Mouse (Mus musculus) T-cell, adult 2 months (primary cell): ENCODE measurements around the gene Tex9.
"Not testable (repeated sequence)": the region's sequence is repeated elsewhere in the genome, so short reads cannot be mapped to it uniquely, and the experiment has no call there.

ENCODE experiments used
- DNase-seq: peaks from one replicate; pipeline ENCODE4 v3.0.0; 2022; ENCODE audit warnings: low spot score

Tex9 gene

DNA sequence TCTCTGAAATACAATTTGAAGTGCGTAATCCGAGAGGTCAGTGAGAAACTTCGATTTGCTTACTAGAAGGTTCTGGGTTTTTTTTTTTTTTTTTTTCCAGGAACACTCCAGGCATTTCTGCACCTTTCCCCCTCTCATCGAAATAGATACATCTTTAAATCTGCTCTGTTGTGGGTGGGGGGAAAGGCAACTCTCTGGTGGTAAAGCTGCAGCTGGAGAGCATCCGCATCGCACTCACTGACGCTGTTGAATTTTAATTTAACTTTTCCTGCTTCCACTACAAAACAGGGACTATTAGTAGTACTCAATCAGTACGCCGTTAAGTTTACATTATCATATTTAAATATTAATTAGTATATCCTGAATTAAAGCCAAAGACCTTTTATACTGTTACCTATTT, 53.3 kb downstream of the Tex9 start:
- no peak for DNase-seq

DNA sequence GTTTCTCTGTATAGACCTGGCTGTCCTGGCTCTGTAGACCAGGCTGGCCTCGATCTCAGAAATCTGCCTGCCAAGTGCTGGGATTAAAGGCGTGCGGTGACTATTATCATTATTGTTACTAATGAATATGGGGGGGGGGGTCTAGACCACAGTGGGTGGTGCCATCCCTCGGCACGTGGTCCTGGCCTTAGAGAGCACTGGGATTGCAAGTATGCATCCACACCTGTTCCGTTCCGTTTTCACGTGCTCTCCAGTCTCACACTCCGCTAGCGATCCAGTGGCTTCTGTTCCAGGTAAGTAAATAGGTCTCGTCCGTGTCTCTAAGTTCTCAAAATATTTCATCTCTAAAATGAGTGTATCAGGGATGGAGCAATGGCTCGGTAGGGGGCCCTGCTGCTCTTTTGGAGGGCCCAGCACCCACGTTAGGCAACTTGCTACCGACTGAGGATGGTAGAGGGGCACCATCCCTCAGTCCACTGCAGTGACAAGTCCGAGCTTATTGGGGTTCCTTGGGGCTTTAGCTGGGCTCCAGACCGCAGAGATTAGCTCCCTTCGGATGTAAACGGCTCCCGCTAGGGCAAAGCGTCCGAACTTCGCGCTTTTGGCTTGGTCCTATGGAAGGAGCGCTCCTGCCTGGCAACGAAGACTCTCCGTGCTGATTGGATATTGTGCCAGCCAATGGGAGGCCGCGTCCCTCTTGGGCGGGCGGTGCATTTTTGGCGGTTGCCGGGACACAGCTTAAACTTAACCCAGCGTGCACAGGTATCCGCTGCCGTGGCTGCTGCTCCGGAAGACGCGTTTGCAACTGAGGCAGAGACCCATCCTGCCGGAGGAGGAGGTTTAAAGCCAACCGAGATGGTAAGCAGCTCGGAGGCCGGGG, 54.0 kb downstream of the Tex9 start, which contains the start of gene Mns1:
Mns1 (plus strand) TSS at position 190 of the 880 bp plus-strand sequence.
- peak; percentile 91 for DNase-seq

GRCm38 (mm10) chr9:72434876-72435275, 57.1 kb downstream of the Tex9 start:
- no peak for DNase-seq

GRCm38 (mm10) chr9:72427861-72428260, 64.2 kb downstream of the Tex9 start:
- no peak for DNase-seq

DNA sequence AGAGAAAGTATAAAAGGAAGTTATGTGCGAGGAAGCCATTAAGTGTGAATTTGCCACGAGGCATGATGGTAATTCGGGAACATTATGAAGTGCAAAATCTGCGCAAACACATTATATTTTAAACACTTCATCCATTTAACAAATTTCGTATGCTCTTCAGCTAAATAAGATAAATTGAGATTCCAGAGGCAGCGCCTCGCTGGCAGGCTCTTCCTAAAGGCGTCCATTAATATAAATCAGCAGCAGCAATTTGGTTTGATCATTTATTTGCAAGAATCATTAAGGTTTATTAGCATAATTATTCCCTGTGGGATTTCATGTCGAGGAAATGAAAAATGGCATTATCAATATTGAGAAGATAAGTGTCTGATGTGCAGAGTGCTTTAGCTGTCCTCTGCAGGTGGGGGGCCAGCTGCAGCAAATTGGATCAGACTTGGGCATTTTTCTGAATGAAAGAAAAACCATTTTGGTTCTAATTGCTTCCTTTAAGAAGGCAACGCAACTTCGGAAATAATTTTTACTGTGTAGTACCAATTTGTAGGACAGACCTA, 66.6 kb downstream of the Tex9 start:
- DNase-seq, result no peak

- DNase-seq, result no peak
Measured at GRCm38 (mm10) chr9:72422753-72423152, 69.3 kb downstream of the Tex9 start.

GRCm38 (mm10) chr9:72422284-72422683, 69.7 kb downstream of the Tex9 start:
- DNase-seq, result no peak

DNA sequence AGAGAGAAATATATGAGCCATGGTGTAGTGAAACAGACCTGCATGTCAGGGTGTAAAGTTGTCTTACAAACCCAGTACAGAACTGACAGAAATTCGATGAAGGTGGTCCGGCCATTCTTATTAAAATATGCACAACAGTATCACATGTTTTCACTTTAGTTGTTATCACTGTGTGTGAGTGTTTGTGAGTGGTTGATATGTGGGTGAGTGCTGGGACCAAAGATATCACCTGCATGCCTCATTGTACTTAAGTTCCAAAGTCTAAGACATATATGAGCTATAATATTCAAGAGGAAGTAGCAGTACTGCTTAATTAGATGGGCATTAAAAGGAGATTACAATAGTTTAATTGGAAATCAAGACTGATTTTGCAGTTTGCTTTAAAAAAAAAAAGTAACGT, 71.5 kb downstream of the Tex9 start:
- DNase-seq, result no peak

DNA sequence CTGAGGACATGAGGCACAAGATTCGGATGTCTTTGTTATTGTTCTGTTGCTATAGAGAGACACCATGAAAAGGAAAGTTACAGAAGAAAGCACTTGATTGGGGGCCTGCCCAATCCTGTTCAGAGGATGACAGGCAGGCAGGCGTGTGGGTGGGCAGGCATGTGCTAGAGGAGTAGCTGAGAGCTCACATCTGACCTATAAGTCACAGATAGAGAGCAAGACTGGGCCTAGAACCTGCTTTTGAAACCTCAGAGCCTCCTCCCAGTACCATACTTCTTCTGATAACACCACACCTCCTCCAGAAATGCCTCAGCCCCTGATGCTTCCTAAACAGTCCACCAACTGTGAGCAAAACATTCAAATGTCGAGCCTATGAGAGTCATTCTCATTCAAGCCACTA, 73.6 kb downstream of the Tex9 start:
- DNase-seq, result no peak

DNA sequence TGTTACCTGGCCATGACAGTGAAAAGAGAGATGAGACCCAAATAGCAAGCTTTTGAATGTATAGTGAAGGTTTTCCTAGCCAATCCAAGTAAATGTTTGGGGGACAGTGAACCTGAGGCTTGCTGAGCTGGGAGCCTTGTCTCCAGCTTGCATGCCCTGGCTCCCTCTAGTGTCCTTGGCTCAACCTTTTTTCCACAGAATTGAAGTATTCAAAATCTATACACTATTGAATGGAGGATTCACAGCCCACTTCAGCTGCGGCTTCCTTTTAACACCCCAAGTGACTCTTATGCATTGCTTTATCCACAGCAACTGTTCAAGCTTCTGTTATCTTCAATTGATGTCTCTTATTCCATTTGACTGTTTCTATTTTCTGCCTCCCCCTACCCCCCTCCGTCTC, 80.3 kb downstream of the Tex9 start:
- DNase-seq, result no peak

DNA sequence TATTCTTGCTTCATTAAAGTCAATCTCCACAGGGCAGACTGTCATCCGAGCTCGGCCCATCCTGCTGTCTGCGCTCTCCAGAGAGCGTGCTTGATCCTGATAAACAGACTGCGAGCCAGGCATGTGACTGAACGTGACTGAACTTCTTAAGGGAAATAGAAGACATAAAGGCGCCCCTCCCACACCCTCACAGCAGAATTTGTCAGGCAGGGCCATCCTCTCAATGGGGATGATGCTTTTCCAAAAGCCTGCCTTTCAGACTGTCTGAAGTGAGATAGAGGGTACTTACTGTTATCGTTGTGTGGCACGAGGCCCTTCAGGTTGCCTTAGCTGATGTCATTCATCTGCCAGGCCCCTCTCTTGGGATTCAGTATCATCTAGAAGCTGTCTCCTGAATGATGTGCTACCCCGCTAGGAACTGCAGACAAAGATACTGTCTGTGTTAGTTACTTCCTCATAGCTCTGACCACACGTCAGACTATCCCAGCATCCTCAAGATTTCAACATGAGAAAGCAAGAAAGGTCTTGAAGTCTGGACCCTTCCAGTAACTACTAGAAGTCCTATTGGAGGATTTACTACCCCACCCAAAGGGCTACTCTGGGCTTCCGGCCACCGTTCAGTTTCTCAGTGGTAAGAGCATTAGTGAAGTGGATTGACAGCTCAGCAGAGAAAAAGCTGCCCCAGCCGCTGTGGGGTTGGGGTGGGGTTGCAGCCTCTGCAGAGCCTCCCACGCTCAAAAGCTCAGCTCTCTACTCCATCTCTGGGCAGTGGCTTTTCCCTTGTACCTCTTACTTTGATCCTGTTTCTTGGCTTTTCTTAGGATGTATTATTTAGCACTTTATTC, 82.4 kb downstream of the Tex9 start:
- no peak for DNase-seq

- DNase-seq, result peak; percentile 70
Measured at GRCm38 (mm10) chr9:72408131-72408586, 83.9 kb downstream of the Tex9 start.

DNA sequence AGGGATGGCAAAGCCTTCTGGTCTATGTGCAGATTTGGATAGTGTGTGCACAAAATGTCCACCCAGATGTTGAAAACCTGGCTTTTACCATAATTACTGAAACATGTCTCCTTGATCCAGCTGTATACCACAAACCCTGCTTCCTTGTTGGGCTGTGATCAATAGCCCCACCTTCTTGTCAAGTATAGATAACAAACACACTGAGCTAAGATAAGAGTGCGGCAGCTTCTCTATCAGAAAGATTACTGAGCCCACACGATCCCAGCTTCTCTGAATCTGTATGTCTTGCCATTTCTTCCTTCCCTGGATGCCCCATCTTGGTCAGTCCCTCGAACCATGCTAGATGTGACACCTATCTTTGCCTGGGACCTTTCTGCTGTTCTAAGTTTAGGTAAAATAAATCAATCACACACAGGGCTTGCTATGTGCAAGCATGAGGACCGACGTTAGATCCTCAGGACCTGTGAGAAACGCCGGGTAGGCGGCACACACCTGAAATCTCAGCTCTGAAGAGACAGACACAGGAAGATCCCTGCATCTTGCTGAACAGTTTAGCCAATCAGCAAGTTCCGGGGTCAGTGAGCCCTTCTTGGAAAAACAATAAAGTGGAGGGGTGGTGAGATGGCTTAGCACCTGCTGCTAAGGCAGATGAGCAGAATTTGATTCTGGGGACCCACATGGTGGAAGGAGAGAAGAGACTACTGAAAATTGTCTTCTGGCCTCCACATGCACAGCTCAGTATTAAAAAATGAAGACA, 86.0 kb downstream of the Tex9 start:
- DNase-seq, result no peak

GRCm38 (mm10) chr9:72404934-72405333, 87.1 kb downstream of the Tex9 start:
- no peak for DNase-seq

DNA sequence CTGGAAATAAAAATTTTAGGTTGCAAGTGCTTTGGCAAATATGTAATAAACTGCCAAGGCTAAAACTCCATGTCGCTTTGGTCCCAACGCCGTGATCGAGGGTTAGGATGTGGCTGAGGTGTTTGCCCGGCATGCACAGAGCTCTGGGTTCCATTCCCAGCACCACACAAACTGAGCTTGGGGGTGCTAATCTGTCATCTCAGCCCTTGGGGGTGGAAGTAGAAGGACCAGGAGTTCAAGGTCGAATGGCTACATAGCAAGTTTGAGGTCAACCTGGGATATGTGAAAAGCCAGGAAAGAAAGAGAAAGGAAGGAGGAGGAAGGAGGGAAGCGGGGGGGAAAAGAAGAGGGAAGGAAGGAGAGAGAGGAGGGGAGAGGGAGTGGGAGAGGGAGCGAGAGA, 87.6 kb downstream of the Tex9 start:
- no peak for DNase-seq

DNA sequence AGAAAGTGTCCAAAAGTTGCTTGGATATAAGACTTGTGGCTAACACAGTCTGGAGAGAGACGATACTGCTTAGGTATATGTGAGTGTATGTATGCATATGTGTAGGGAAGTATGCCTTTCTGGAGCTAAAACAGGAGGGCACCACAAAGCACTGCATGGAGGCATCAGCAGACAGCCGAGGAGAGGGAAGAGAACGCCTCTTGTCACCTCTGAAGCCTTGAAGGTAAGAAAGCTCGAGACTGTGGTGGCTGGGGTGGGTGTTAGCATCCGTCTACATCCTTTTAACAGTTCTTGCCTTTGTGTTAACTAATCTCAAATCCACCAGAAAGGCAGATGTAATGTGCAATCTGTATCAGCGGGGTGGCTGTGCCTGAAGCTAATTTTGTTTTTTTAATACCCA, 88.6 kb downstream of the Tex9 start:
- DNase-seq, result no peak

DNA sequence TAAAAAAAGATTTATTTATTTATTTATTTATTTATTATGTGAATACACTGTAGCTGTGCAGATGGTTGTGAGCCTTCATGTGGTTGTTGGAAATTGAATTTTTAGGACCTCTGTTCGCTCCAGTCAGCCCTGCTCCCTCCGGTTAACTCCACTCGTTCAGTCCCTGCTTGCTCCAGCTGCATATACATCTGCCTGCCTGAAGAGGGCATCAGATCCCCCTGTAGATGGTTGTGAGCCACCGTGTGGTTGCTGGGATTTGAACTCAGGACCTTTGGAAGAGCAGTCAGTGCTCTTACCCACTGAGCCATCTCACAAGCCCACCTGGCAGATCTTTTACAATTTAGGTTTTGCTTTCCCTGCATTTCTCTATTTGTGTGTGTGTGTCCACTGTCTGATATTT, 90.2 kb downstream of the Tex9 start:
- not testable (repeated sequence) for DNase-seq
